Mouse (Mus musculus): Measurements from ENCODE around the gene Gm20388. TPM values are rescaled to one million over a fixed set of nuclear protein-coding genes. Genes with fewer than 3 reads are reported as not detected.
A peak's percentile ranks its signal among the peaks of the same experiment; 100 is the strongest.

Gene Gm20388
- polyA plus RNA-seq, 1 experiment from 2014 or later: not detected

DNA sequence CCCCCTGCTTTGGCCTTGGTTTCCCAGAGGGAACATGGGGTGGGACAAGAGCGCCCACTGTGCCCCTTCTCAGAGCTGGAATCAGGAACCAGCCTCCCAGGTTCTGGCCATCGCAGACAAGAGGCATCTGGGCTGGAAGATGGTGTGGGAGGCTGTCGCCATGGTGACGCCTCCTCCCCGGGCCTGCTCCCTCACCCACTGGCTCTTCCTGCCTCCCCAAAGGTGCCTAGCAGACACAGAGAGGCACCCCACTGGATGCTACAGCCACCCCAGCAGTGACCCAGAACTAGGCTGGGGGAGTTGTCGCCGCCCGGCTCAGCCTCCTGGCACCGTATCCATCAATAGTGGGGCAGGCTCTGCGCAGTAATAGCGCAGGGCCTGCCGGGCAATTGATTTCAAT, 530.1 kb downstream of the Gm20388 start:
- H3K4me2 ChIP-seq (replicated peaks): no peak overlapping the region
- DNase-seq (ENCODE audit: low spot score): no peak
- H3K4me1 ChIP-seq (replicated peaks; ENCODE audit: control insufficient read depth, insufficient read depth, low read length): peaks cover 46% of the 10 kb centered on the region
- WGBS: 31% methylated on average over 12 of the region's 12 CpGs
- H3K27ac ChIP-seq: peak overlapping the region; percentile 28
- H3K4me3 ChIP-seq (replicated peaks; ENCODE audit: low read length): no peak overlapping the region
- H3K27me3 ChIP-seq (ENCODE audit: control insufficient read depth, insufficient read depth, low read length): no peaks in the 10 kb centered on the region
- H3K9me3 ChIP-seq (ENCODE audit: control insufficient read depth, low read length): no peaks in the 10 kb centered on the region
- peak overlapping the region; percentile 29 for H3K9ac ChIP-seq
- no peaks in the 10 kb centered on the region for H3K36me3 ChIP-seq (replicated peaks; ENCODE audit: control insufficient read depth, insufficient read depth)
- peak; percentile 17; the same call in 1 of the 2 replicates for ATAC-seq (ENCODE audit: low FRiP score)

GRCm38 (mm10) chr8:120441637-120442036, 531.0 kb downstream of the Gm20388 start:
- no peak overlapping the region for H3K4me2 ChIP-seq (replicated peaks)
- H3K9ac ChIP-seq: 0 out of 2 replicates have a peak overlapping the region, but pooled peaks have one; percentile 29
- peak overlapping the region; percentile 28; the same call in 1 of the 2 replicates for H3K27ac ChIP-seq
- DNase-seq (ENCODE audit: low spot score): no peak
- no peak overlapping the region for H3K4me3 ChIP-seq (replicated peaks; ENCODE audit: low read length)
- ATAC-seq (ENCODE audit: low FRiP score): no peak
- WGBS: 81% methylated on average over 6 of the region's 6 CpGs
- no peaks in the 10 kb centered on the region for H3K36me3 ChIP-seq (replicated peaks; ENCODE audit: control insufficient read depth, insufficient read depth)
- H3K27me3 ChIP-seq (ENCODE audit: control insufficient read depth, insufficient read depth, low read length): no peaks in the 10 kb centered on the region
- no peaks in the 10 kb centered on the region for H3K9me3 ChIP-seq (ENCODE audit: control insufficient read depth, low read length)
- peaks cover 46% of the 10 kb centered on the region for H3K4me1 ChIP-seq (replicated peaks; ENCODE audit: control insufficient read depth, insufficient read depth, low read length)

DNA sequence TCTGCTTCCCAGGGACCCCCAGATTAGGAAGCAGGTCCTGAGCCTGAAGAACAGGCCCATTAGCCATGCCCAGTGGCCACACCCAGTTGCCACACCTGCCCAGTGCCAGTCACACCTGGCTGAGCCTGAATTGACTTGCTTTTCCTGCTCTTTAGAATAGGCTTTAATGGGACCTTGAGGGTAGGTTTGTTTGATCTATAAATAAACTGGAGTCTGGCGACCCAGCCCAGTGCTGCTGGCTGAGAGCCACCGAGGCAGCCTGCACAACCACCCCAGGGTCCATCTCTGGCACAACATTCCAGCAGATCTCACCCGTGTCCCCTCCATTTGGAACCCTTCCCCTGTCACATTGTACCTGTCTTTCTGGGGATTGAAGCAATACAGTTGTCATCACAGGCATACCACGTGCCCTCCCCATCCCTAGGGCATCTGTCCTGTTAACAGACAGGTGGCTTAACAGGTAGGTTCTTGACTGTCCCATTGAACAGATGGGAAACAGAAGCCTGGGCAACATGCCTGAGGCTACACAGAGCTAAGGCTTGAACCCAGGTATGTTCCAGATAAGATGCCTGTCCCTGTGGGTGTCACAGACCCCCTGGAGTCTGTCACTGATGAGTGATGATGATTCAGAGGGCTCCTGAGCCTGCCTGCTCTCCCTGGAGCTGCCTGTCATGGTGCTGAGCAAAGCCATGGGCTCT, 531.8 kb downstream of the Gm20388 start:
- no peak overlapping the region for H3K4me2 ChIP-seq (replicated peaks)
- DNase-seq (ENCODE audit: low spot score) (no peak), ATAC-seq (ENCODE audit: low FRiP score) (no peak)
- H3K36me3 ChIP-seq (replicated peaks; ENCODE audit: control insufficient read depth, insufficient read depth): no peaks in the 10 kb centered on the region
- 51% methylated on average over 4 of the region's 4 CpGs for WGBS
- H3K4me1 ChIP-seq (replicated peaks; ENCODE audit: control insufficient read depth, insufficient read depth, low read length): peaks cover 48% of the 10 kb centered on the region
- H3K27ac ChIP-seq: no peak overlapping the region
- H3K4me3 ChIP-seq (replicated peaks; ENCODE audit: low read length): no peak overlapping the region
- no peaks in the 10 kb centered on the region for H3K9me3 ChIP-seq (ENCODE audit: control insufficient read depth, low read length)
- no peak overlapping the region for H3K9ac ChIP-seq
- H3K27me3 ChIP-seq (ENCODE audit: control insufficient read depth, insufficient read depth, low read length): no peaks in the 10 kb centered on the region

DNA sequence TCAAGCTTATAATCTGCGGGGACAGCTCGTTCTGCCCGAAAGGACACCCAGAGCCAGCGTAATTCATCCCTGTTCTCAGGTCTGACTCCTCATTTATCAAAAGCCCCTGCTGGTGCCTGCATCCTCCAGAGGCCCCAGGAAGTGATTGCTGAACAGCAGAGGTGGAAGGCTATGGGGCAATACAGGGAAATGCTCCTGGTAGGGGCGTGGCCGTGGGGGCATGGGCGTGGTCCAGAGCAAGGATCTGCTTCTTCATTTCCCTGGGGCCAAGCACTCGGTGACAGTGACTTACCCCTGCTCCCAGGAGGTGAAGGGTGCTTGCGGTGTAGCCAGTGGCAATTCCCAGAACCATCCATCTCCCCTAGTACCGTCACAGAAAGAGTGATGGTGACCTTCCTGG, 534.6 kb downstream of the Gm20388 start:
- 50% methylated on average over 10 of the region's 10 CpGs for WGBS
- Histone ChIP-seq H3K36me3 (replicated peaks; ENCODE audit: control insufficient read depth, insufficient read depth) (no peaks in the 10 kb centered on the region), H3K4me3 (replicated peaks; ENCODE audit: low read length) (no peak overlapping the region), H3K4me1 (replicated peaks; ENCODE audit: control insufficient read depth, insufficient read depth, low read length) (peaks cover 46% of the 10 kb centered on the region), H3K27me3 (ENCODE audit: control insufficient read depth, insufficient read depth, low read length) (no peaks in the 10 kb centered on the region), H3K9me3 (ENCODE audit: control insufficient read depth, low read length) (no peaks in the 10 kb centered on the region), H3K27ac (no peak overlapping the region), H3K4me2 (replicated peaks) (no peak overlapping the region), H3K9ac (no peak overlapping the region)
- DNase-seq (ENCODE audit: low spot score) (no peak), ATAC-seq (ENCODE audit: low FRiP score) (no peak)

GRCm38 (mm10) chr8:120448131-120448530, 537.5 kb downstream of the Gm20388 start:
- no peak for ATAC-seq (ENCODE audit: low FRiP score)
- no peak for DNase-seq (ENCODE audit: low spot score)
- no peaks in the 10 kb centered on the region for H3K27me3 ChIP-seq (ENCODE audit: control insufficient read depth, insufficient read depth, low read length)
- no peak overlapping the region for H3K9ac ChIP-seq
- H3K9me3 ChIP-seq (ENCODE audit: control insufficient read depth, low read length): no peaks in the 10 kb centered on the region
- no peak overlapping the region for H3K4me2 ChIP-seq (replicated peaks)
- 16% methylated on average over 6 of the region's 6 CpGs for WGBS
- peaks cover 36% of the 10 kb centered on the region for H3K4me1 ChIP-seq (replicated peaks; ENCODE audit: control insufficient read depth, insufficient read depth, low read length)
- H3K36me3 ChIP-seq (replicated peaks; ENCODE audit: control insufficient read depth, insufficient read depth): no peaks in the 10 kb centered on the region
- peak overlapping the region; percentile 4 for H3K27ac ChIP-seq
- no peak overlapping the region for H3K4me3 ChIP-seq (replicated peaks; ENCODE audit: low read length)

GRCm38 (mm10) chr8:120449139-120449538, 538.5 kb downstream of the Gm20388 start:
- H3K4me3 ChIP-seq (replicated peaks; ENCODE audit: low read length): no peak overlapping the region
- H3K9me3 ChIP-seq (ENCODE audit: control insufficient read depth, low read length): no peaks in the 10 kb centered on the region
- peaks cover 42% of the 10 kb centered on the region for H3K4me1 ChIP-seq (replicated peaks; ENCODE audit: control insufficient read depth, insufficient read depth, low read length)
- H3K36me3 ChIP-seq (replicated peaks; ENCODE audit: control insufficient read depth, insufficient read depth): no peaks in the 10 kb centered on the region
- WGBS: 70% methylated on average over 4 of the region's 4 CpGs
- no peak for DNase-seq (ENCODE audit: low spot score)
- ATAC-seq (ENCODE audit: low FRiP score): no peak
- no peak overlapping the region for H3K9ac ChIP-seq
- H3K27me3 ChIP-seq (ENCODE audit: control insufficient read depth, insufficient read depth, low read length): no peaks in the 10 kb centered on the region
- peak overlapping the region; percentile 62; the same call in 1 of the 2 replicates for H3K27ac ChIP-seq
- no peak overlapping the region for H3K4me2 ChIP-seq (replicated peaks)

GRCm38 (mm10) chr8:120449608-120450031, 539.0 kb downstream of the Gm20388 start:
- H3K4me1 ChIP-seq (replicated peaks; ENCODE audit: control insufficient read depth, insufficient read depth, low read length): peaks cover 46% of the 10 kb centered on the region
- no peak for DNase-seq (ENCODE audit: low spot score)
- no peaks in the 10 kb centered on the region for H3K9me3 ChIP-seq (ENCODE audit: control insufficient read depth, low read length)
- no peak overlapping the region; the same call in 1 of the 2 replicates for H3K4me2 ChIP-seq (replicated peaks)
- peak overlapping the region; percentile 34; the same call in 1 of the 2 replicates for H3K9ac ChIP-seq
- WGBS: 8% methylated on average over 17 of the region's 17 CpGs
- peak; percentile 31; the same call in 1 of the 2 replicates for ATAC-seq (ENCODE audit: low FRiP score)
- H3K36me3 ChIP-seq (replicated peaks; ENCODE audit: control insufficient read depth, insufficient read depth): no peaks in the 10 kb centered on the region
- no peak overlapping the region for H3K4me3 ChIP-seq (replicated peaks; ENCODE audit: low read length)
- peak overlapping the region; percentile 62 for H3K27ac ChIP-seq
- H3K27me3 ChIP-seq (ENCODE audit: control insufficient read depth, insufficient read depth, low read length): no peaks in the 10 kb centered on the region

- Histone ChIP-seq H3K27me3 (ENCODE audit: control insufficient read depth, insufficient read depth, low read length) (no peaks in the 10 kb centered on the region), H3K27ac (no peak overlapping the region), H3K4me2 (replicated peaks) (no peak overlapping the region), H3K36me3 (replicated peaks; ENCODE audit: control insufficient read depth, insufficient read depth) (no peaks in the 10 kb centered on the region), H3K9ac (no peak overlapping the region), H3K4me3 (replicated peaks; ENCODE audit: low read length) (no peak overlapping the region), H3K9me3 (ENCODE audit: control insufficient read depth, low read length) (no peaks in the 10 kb centered on the region), H3K4me1 (replicated peaks; ENCODE audit: control insufficient read depth, insufficient read depth, low read length) (peaks cover 64% of the 10 kb centered on the region)
- 100% methylated on average over 2 of the region's 2 CpGs for WGBS
- no peak for ATAC-seq (ENCODE audit: low FRiP score)
- no peak for DNase-seq (ENCODE audit: low spot score)
These were observed 541.5 kb downstream of the Gm20388 start for GRCm38 (mm10) chr8:120452111-120452510.

DNA sequence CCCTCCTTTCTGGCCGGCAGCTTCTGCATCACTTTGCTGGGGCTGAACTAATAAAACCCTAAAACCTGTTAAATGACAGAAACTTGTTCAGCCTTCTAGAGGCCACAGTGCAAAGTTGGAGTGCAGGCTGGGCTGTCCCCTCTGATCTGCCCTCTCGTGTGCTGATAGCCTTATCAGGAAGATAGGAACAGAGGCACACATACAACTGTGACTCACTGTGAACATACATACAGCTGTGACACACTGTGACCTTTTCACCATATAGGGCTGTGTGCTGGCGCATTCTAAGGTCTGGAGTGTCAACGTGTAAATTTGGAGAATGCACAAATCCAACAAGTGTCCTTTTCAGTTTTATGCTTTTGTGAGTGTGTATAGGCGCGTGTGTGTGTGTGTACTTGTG, 543.8 kb downstream of the Gm20388 start:
- no peaks in the 10 kb centered on the region for H3K36me3 ChIP-seq (replicated peaks; ENCODE audit: control insufficient read depth, insufficient read depth)
- 77% methylated on average over 6 of the region's 6 CpGs for WGBS
- no peaks in the 10 kb centered on the region for H3K27me3 ChIP-seq (ENCODE audit: control insufficient read depth, insufficient read depth, low read length)
- DNase-seq (ENCODE audit: low spot score) (no peak), ATAC-seq (ENCODE audit: low FRiP score) (no peak)
- H3K4me3 ChIP-seq (replicated peaks; ENCODE audit: low read length): no peak overlapping the region
- H3K4me1 ChIP-seq (replicated peaks; ENCODE audit: control insufficient read depth, insufficient read depth, low read length): peaks cover 54% of the 10 kb centered on the region
- 0 out of 2 replicates have a peak overlapping the region, but pooled peaks have one; percentile 21 for H3K27ac ChIP-seq
- H3K4me2 ChIP-seq (replicated peaks): no peak overlapping the region
- no peak overlapping the region for H3K9ac ChIP-seq
- no peaks in the 10 kb centered on the region for H3K9me3 ChIP-seq (ENCODE audit: control insufficient read depth, low read length)
